Mouse (Mus musculus): ENCODE results near the gene Bpifb5.

DNA sequence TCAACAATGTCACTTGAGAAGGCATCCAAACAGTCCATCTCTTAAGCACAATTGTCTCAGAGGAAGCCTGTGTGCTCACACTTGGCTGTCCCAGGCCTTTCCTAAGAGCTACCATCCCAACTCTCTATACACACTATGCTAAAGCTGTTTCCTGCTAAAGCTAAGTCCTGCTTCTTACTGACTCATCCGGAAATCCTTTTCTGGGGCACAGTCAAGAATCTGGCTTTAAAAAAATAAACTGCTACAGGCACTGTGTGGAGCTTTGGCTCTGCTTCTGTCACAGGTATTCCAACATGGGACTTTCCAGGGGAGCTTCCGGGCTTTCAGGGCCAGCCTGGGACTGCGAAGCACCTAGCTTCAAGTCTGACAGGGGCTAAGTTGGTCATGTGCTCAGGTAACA lies 37.8 kb upstream of the Bpifb5 start:
- TF ChIP-seq CTCF (IDR thresholded peaks at IDR 0.05; ENCODE audit: borderline replicate concordance, insufficient read depth, low read depth, low read length) (no peak), POLR2A (IDR thresholded peaks at IDR 0.05; ENCODE audit: borderline replicate concordance, insufficient read depth, low read length) (no peak)
